Mouse (Mus musculus): Measurements from ENCODE around the gene Kif5c.

DNA sequence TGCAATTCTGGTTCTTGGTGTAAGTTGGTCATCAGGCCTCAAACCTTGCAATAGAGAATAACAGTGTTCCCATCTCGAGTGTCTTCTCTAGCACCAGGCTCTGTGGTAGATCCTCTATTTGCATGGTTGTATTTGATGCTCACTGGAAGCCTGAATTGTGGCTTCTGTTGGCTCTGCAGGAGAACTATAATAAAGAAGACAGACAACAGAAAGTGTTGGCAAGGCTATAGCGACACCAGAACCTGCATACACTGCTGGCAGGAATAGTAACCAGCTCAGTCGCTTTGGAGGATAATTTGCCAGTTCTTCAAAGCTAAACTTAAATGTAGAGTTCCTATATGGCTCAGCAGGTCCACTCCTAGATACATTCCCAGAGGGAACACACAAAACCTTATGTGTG, 38.6 kb downstream of the Kif5c start:
- TF ChIP-seq POLR2A (IDR thresholded peaks at IDR 0.05; ENCODE audit: borderline replicate concordance, extremely low read depth, low read depth, low read length) (no peak), CTCF (IDR thresholded peaks at IDR 0.05; ENCODE audit: insufficient read depth, low read length) (no peak)
